Mouse (Mus musculus) forebrain, embryonic 13.5 days (tissue): ENCODE measurements at regions not wholly inside any gene's neighbourhood (a gene's known extent, or its start where the extent isn't known, plus 50 kb on each side); places are given as distances from the start of the nearest gene placed in this dataset.

Experiments used
- ATAC-seq: fragments of 200-750 bp; cut with Nextera tagmentation; 2 replicates; pipeline ENCODE4 v1.8.0; 2017
- H3K27ac ChIP-seq: fragments of 300-500 bp; sonication (generic); 2 replicates; pipeline ENCODE4 v1.5.1; 2015; ENCODE audit warnings: inconsistent platforms, mild to moderate bottlenecking, moderate library complexity
- H3K27me3 ChIP-seq: fragments of 300-500 bp; sonication (generic); 2 replicates; pipeline ENCODE4 v1.6.1; 2015; ENCODE audit warnings: mild to moderate bottlenecking, inconsistent platforms
- H3K36me3 ChIP-seq: fragments of 300-500 bp; sonication (generic); 2 replicates; pipeline ENCODE4 v1.6.1; 2015; ENCODE audit warnings: mild to moderate bottlenecking, inconsistent platforms; ENCODE audit not compliant: poor library complexity, severe bottlenecking
- H3K4me1 ChIP-seq: fragments of 300-500 bp; sonication (generic); 2 replicates; pipeline ENCODE4 v1.6.1; 2015; ENCODE audit warnings: inconsistent platforms
- H3K4me2 ChIP-seq: fragments of 300-500 bp; sonication (generic); 2 replicates; pipeline ENCODE4 v1.6.1; 2015; ENCODE audit warnings: inconsistent platforms, mild to moderate bottlenecking, moderate library complexity
- H3K4me3 ChIP-seq: fragments of 300-500 bp; sonication (generic); 2 replicates; pipeline ENCODE4 v1.5.1; 2015; ENCODE audit warnings: mild to moderate bottlenecking, inconsistent platforms
- H3K9ac ChIP-seq: fragments of 300-500 bp; sonication (generic); 2 replicates; pipeline ENCODE4 v1.6.1; 2015; ENCODE audit warnings: mild to moderate bottlenecking, inconsistent platforms
- H3K9me3 ChIP-seq: fragments of 300-500 bp; sonication (generic); replicated peaks from 2 replicates; pipeline ENCODE4 v1.6.1; 2016; ENCODE audit warnings: inconsistent platforms
- WGBS: fragments of 180-500 bp; shearing (Covaris S2); methylation state at CpG from one replicate; pipeline ENCODE4 v1.1.7; 2015; 5-methylcytosine and 5-hydroxymethylcytosine counted together

- H3K4me3 ChIP-seq = no peak overlapping the region
- H3K4me1 ChIP-seq = peaks cover 8% of the 10 kb centered on the region
- H3K27ac ChIP-seq = no peak overlapping the region
- H3K9ac ChIP-seq = no peak overlapping the region
- 58% methylated on average over 4 of the region's 4 CpGs for WGBS
- H3K36me3 ChIP-seq = no peaks in the 10 kb centered on the region
- no peak for ATAC-seq
- no peaks in the 10 kb centered on the region for H3K9me3 ChIP-seq
- no peaks in the 10 kb centered on the region for H3K27me3 ChIP-seq
- no peak overlapping the region for H3K4me2 ChIP-seq
Observed at GRCm38 (mm10) chr9:90830704-90831103, 531.5 kb upstream of the Zic4 start.

GRCm38 (mm10) chr9:90833743-90834539 lies 528.3 kb upstream of the Zic4 start:
- 2% methylated on average over 3 of the region's 3 CpGs for WGBS
- ATAC-seq = 0 out of 2 replicates have a peak, but pooled peaks have one; percentile 44
- Histone ChIP-seq H3K4me2 (no peak overlapping the region), H3K9me3 (no peaks in the 10 kb centered on the region), H3K4me3 (no peak overlapping the region), H3K27ac (no peak overlapping the region), H3K4me1 (peaks cover 20% of the 10 kb centered on the region), H3K36me3 (no peaks in the 10 kb centered on the region), H3K27me3 (no peaks in the 10 kb centered on the region), H3K9ac (no peak overlapping the region)

GRCm38 (mm10) chr9:90838184-90838926 lies 523.9 kb upstream of the Zic4 start:
- Histone ChIP-seq H3K27me3 (no peaks in the 10 kb centered on the region), H3K4me2 (peak overlapping the region; percentile 16; the same call in 1 of the 2 replicates), H3K4me3 (no peak overlapping the region), H3K27ac (no peak overlapping the region), H3K9me3 (no peaks in the 10 kb centered on the region), H3K36me3 (no peaks in the 10 kb centered on the region), H3K9ac (no peak overlapping the region), H3K4me1 (peaks cover 20% of the 10 kb centered on the region)
- peak; percentile 68; the same call in 1 of the 2 replicates for ATAC-seq
- WGBS = 8% methylated on average over 6 of the region's 6 CpGs

GRCm38 (mm10) chr9:90851044-90851443 lies 511.2 kb upstream of the Zic4 start:
- H3K4me2 ChIP-seq = no peak overlapping the region
- ATAC-seq = no peak
- WGBS = 90% methylated on average over 5 of the region's 5 CpGs
- H3K4me1 ChIP-seq = no peaks in the 10 kb centered on the region
- H3K4me3 ChIP-seq = no peak overlapping the region
- no peaks in the 10 kb centered on the region for H3K9me3 ChIP-seq
- no peak overlapping the region for H3K27ac ChIP-seq
- H3K27me3 ChIP-seq = no peaks in the 10 kb centered on the region
- no peak overlapping the region for H3K9ac ChIP-seq
- H3K36me3 ChIP-seq = no peaks in the 10 kb centered on the region

GRCm38 (mm10) chr9:90871636-90872035 lies 490.6 kb upstream of the Zic4 start:
- H3K27me3 ChIP-seq = no peaks in the 10 kb centered on the region
- 55% methylated on average over 5 of the region's 5 CpGs for WGBS
- no peak overlapping the region for H3K9ac ChIP-seq
- no peak for ATAC-seq
- H3K4me2 ChIP-seq = no peak overlapping the region
- H3K4me1 ChIP-seq = no peaks in the 10 kb centered on the region
- no peaks in the 10 kb centered on the region for H3K36me3 ChIP-seq
- H3K9me3 ChIP-seq = no peaks in the 10 kb centered on the region
- no peak overlapping the region for H3K27ac ChIP-seq
- no peak overlapping the region for H3K4me3 ChIP-seq

GRCm38 (mm10) chr9:90884467-90884866 lies 477.7 kb upstream of the Zic4 start:
- Histone ChIP-seq H3K9ac (no peak overlapping the region), H3K4me1 (no peaks in the 10 kb centered on the region), H3K4me2 (no peak overlapping the region), H3K36me3 (no peaks in the 10 kb centered on the region), H3K27ac (no peak overlapping the region), H3K4me3 (no peak overlapping the region), H3K9me3 (no peaks in the 10 kb centered on the region), H3K27me3 (no peaks in the 10 kb centered on the region)
- 94% methylated on average over 1 of the region's 1 CpGs for WGBS
- no peak for ATAC-seq

GRCm38 (mm10) chr9:90887405-90887804 lies 474.8 kb upstream of the Zic4 start:
- Histone ChIP-seq H3K4me3 (no peak overlapping the region), H3K4me1 (no peaks in the 10 kb centered on the region), H3K27me3 (no peaks in the 10 kb centered on the region), H3K36me3 (no peaks in the 10 kb centered on the region), H3K27ac (no peak overlapping the region), H3K9me3 (no peaks in the 10 kb centered on the region), H3K4me2 (no peak overlapping the region), H3K9ac (no peak overlapping the region)
- no peak for ATAC-seq
- WGBS = 94% methylated on average over 3 of the region's 3 CpGs

GRCm38 (mm10) chr9:90890801-90891200 lies 471.4 kb upstream of the Zic4 start:
- H3K27me3 ChIP-seq = no peaks in the 10 kb centered on the region
- ATAC-seq = no peak
- H3K4me2 ChIP-seq = no peak overlapping the region
- H3K36me3 ChIP-seq = no peaks in the 10 kb centered on the region
- H3K9me3 ChIP-seq = no peaks in the 10 kb centered on the region
- 97% methylated on average over 4 of the region's 4 CpGs for WGBS
- H3K9ac ChIP-seq = no peak overlapping the region
- no peak overlapping the region for H3K27ac ChIP-seq
- no peak overlapping the region for H3K4me3 ChIP-seq
- no peaks in the 10 kb centered on the region for H3K4me1 ChIP-seq

GRCm38 (mm10) chr9:90892816-90893215 lies 469.4 kb upstream of the Zic4 start:
- H3K4me3 ChIP-seq = no peak overlapping the region
- H3K36me3 ChIP-seq = no peaks in the 10 kb centered on the region
- no peak overlapping the region for H3K27ac ChIP-seq
- H3K27me3 ChIP-seq = no peaks in the 10 kb centered on the region
- no peaks in the 10 kb centered on the region for H3K9me3 ChIP-seq
- H3K4me1 ChIP-seq = no peaks in the 10 kb centered on the region
- no peak overlapping the region for H3K9ac ChIP-seq
- WGBS = 82% methylated on average over 1 of the region's 1 CpGs
- no peak for ATAC-seq
- H3K4me2 ChIP-seq = no peak overlapping the region

GRCm38 (mm10) chr9:90903557-90903956 lies 458.7 kb upstream of the Zic4 start:
- no peak overlapping the region for H3K4me3 ChIP-seq
- no peak overlapping the region for H3K27ac ChIP-seq
- no peaks in the 10 kb centered on the region for H3K4me1 ChIP-seq
- H3K9ac ChIP-seq = no peak overlapping the region
- no peaks in the 10 kb centered on the region for H3K36me3 ChIP-seq
- H3K27me3 ChIP-seq = no peaks in the 10 kb centered on the region
- WGBS = 4% methylated on average over 5 of the region's 5 CpGs
- H3K4me2 ChIP-seq = no peak overlapping the region
- H3K9me3 ChIP-seq = no peaks in the 10 kb centered on the region
- ATAC-seq = no peak

- no peak for ATAC-seq
- 92% methylated on average over 5 of the region's 5 CpGs for WGBS
- H3K9ac ChIP-seq = no peak overlapping the region
Observed at GRCm38 (mm10) chr9:90906106-90906505, 456.1 kb upstream of the Zic4 start.

GRCm38 (mm10) chr9:90906684-90907083 lies 455.5 kb upstream of the Zic4 start:
- no peak for ATAC-seq
- no peaks in the 10 kb centered on the region for H3K27me3 ChIP-seq
- no peak overlapping the region for H3K27ac ChIP-seq
- 96% methylated on average over 7 of the region's 7 CpGs for WGBS
- H3K9me3 ChIP-seq = no peaks in the 10 kb centered on the region
- no peaks in the 10 kb centered on the region for H3K4me1 ChIP-seq
- H3K4me2 ChIP-seq = no peak overlapping the region
- H3K4me3 ChIP-seq = no peak overlapping the region
- H3K9ac ChIP-seq = no peak overlapping the region
- H3K36me3 ChIP-seq = no peaks in the 10 kb centered on the region

More at GRCm38 (mm10) chr9:90906106-90906505, 456.1 kb upstream of the Zic4 start:
- Histone ChIP-seq H3K27me3 (no peaks in the 10 kb centered on the region), H3K36me3 (no peaks in the 10 kb centered on the region), H3K4me2 (no peak overlapping the region), H3K9me3 (no peaks in the 10 kb centered on the region), H3K27ac (no peak overlapping the region), H3K4me1 (no peaks in the 10 kb centered on the region), H3K4me3 (no peak overlapping the region)
